In the genomic region with DNA sequence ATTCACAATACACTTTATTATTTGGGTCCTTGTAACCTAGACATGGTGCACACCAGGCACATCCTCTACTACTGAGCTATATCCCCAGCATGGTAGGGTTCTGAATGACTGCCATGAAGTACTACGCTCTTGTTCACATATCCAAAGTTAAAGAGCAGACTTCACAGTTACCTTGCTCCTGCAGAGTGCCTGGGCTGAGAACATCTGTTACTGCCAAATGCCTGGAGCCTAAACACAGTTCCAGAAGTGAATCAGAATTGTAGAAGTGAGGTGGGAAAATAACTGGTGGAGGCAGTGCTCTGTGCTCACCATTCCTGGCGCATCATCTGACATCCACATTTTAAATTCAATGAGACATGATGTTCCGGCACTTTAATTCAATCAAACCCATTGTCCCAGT, we compare ENCODE assay signal across 30 mouse cellular contexts.
A peak's percentile ranks its signal among the peaks of the same experiment; 100 is the strongest.
DNase-seq lines count a peak whose midpoint lies in the region; ATAC-seq lines count a peak whose summit lies in the region.
"Had no signal": no experiment of that assay in that cellular context is flagged by ENCODE, and none has a peak within 500 bp of the region (broad histone marks: within the 10 kb centered on the region; RNA-seq: fewer than 3 reads in every experiment).

No protein-coding gene starts in this region.

- H3K9me3 ChIP-seq in midbrain, embryonic 16.5 days (replicated peaks; ENCODE audit: control insufficient read depth, low read length, poor library complexity, severe bottlenecking): no peaks in the 10 kb centered on the region
- H3K9me3 ChIP-seq: embryonic facial prominence, embryonic 12.5 days; embryonic facial prominence, embryonic 15.5 days; G1E; hindbrain, embryonic 10.5 days; hindbrain, embryonic 13.5 days had no signal

- peak; percentile 66 to 68 for DNase-seq in frontal cortex, adult 2 months (ENCODE audit: extremely low spot score in 1 of 2, low spot score in 1 of 2)
- DNase-seq in frontal cortex, postnatal 14 days (ENCODE audit: low spot score in 2 of 2): no peak
- peak; percentile 33 to 37 for DNase-seq in left cerebral cortex, adult 18-20 months (ENCODE audit: low spot score in 2 of 2)
- DNase-seq in left cerebral cortex, adult 11 months (ENCODE audit: low spot score): no peak
- DNase-seq in right cerebral cortex, adult 18-20 months: peak; percentile 70
- no peak for DNase-seq in right cerebral cortex, postnatal 10 days (ENCODE audit: low spot score in 2 of 2)
- peak; percentile 86 for DNase-seq in brain, adult 2 months (ENCODE audit: low read depth, low spot score)
- DNase-seq: adrenal gland, postnatal 10 days; adrenal gland, postnatal 36 days; B cell, adult 2 months; cerebellum, adult 11 months; cerebellum, adult 2 months; cerebellum, adult 9-11 months; cerebellum, postnatal 25 days; forebrain, postnatal 0 days; gastrocnemius, adult 2 months; gastrocnemius, postnatal 14 days; heart, adult 11 months; heart, postnatal 36 days had no signal

- H3K36me3 ChIP-seq in midbrain, embryonic 16.5 days (ENCODE audit: control insufficient read depth, insufficient read depth, low read length): no peaks in the 10 kb centered on the region
- H3K36me3 ChIP-seq: embryonic facial prominence, embryonic 12.5 days; embryonic facial prominence, embryonic 15.5 days; G1E; hindbrain, embryonic 10.5 days; hindbrain, embryonic 13.5 days had no signal

- no peaks in the 10 kb centered on the region for H3K4me1 ChIP-seq in midbrain, embryonic 16.5 days (ENCODE audit: control insufficient read depth, insufficient read depth, low read length)
- H3K4me1 ChIP-seq: embryonic facial prominence, embryonic 12.5 days; embryonic facial prominence, embryonic 15.5 days; hindbrain, embryonic 10.5 days; hindbrain, embryonic 13.5 days had no signal

- H3K4me2 ChIP-seq in midbrain, embryonic 16.5 days (ENCODE audit: low read length): no peak overlapping the region
- H3K4me2 ChIP-seq: embryonic facial prominence, embryonic 12.5 days; embryonic facial prominence, embryonic 15.5 days; heart, embryonic 11.5 days; hindbrain, embryonic 13.5 days had no signal

- H3K9ac ChIP-seq in midbrain, embryonic 16.5 days (ENCODE audit: low read depth, low read length): no peak overlapping the region
- H3K9ac ChIP-seq: embryonic facial prominence, embryonic 12.5 days; embryonic facial prominence, embryonic 15.5 days; forebrain, postnatal 0 days; hindbrain, embryonic 13.5 days had no signal

- no peaks in the 10 kb centered on the region for H3K27me3 ChIP-seq in midbrain, embryonic 16.5 days (ENCODE audit: control insufficient read depth, insufficient read depth, low read depth, low read length)
- H3K27me3 ChIP-seq: CH12.LX; embryonic facial prominence, embryonic 12.5 days; embryonic facial prominence, embryonic 15.5 days; hindbrain, embryonic 13.5 days had no signal

- no peak overlapping the region for H3K27ac ChIP-seq in midbrain, embryonic 16.5 days (ENCODE audit: low read length)
- H3K27ac ChIP-seq: embryonic facial prominence, embryonic 12.5 days; embryonic facial prominence, embryonic 15.5 days; gastrocnemius, adult 2 months; hindbrain, embryonic 10.5 days; hindbrain, embryonic 13.5 days had no signal

- no peak overlapping the region for H3K4me3 ChIP-seq in midbrain, embryonic 16.5 days (ENCODE audit: low read depth, low read length)
- H3K4me3 ChIP-seq: embryonic facial prominence, embryonic 12.5 days; embryonic facial prominence, embryonic 15.5 days; gastrocnemius, adult 2 months; hindbrain, embryonic 10.5 days; hindbrain, embryonic 13.5 days had no signal

- WGBS in midbrain, embryonic 16.5 days: 87% methylated on average over 3 of the region's 3 CpGs

- no peak for ATAC-seq in midbrain, embryonic 16.5 days
- ATAC-seq: forebrain, embryonic 14.5 days; forebrain, postnatal 0 days; hindbrain, embryonic 16.5 days; Patski had no signal

Comparison
In these comparisons a context has a peak if more than half of its experiments do, and no peak if none do; other contexts are left out.
1. DNase-seq: peak in frontal cortex, adult 2 months (2 of 2), left cerebral cortex, adult 18-20 months (2 of 2), right cerebral cortex, adult 18-20 months (single experiment) and brain, adult 2 months (single experiment); none in frontal cortex, postnatal 14 days (0 of 2), left cerebral cortex, adult 11 months (single experiment) and right cerebral cortex, postnatal 10 days (0 of 2).